Mouse (Mus musculus) neutrophil, adult 5-6 weeks (primary cell): Measurements from ENCODE around the gene Gm28079. TPM values are rescaled to one million over a fixed set of nuclear protein-coding genes. Genes with fewer than 3 reads are reported as not detected.
"Not testable (repeated sequence)": the region's sequence is repeated elsewhere in the genome, so short reads cannot be mapped to it uniquely, and the experiment has no call there.

Experiments
- ATAC-seq: fragments of 151-379, 151-347 bp; 2 replicates; pipeline ENCODE4 v1.8.0; 2017; ENCODE audit warnings: mild to moderate bottlenecking, moderate TSS enrichment; ENCODE audit not compliant: insufficient number of reproducible peaks, poor library complexity, low FRiP score, severe bottlenecking; ENCODE audit errors: extremely low read depth
- total RNA-seq: library from RNA; stranded (forward); fragments of 200-1000 nt; gene quantifications from 2 replicates; pipeline ENCODE4 v1.2.3, GENCODE M21; 2017

The Gm28079 gene
- total RNA-seq: not detected in 2 replicates

DNA sequence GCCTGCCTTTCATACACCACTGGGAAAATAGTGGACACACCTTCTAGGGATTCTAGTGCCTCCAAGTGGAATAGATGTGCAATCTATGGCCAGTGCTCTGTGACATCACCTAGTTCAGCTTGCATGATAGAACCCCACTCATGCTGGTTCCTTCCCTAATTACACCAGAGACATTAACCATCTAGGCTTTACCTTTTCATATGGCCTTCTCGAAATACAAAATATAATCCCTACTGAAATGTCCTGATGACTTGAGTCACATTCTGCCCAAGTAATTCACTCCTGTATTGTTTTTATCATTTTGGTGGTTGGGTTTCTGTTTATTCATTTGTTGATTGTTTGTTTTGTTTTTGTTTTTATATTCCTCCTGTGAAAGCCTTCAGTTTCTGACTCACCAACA lies at the start of gene Gm28079:
Gene Gm28079 (minus strand): TSS at position 101 of the 400 bp plus-strand sequence.
- not testable (repeated sequence) for ATAC-seq
